Mouse (Mus musculus) 416B (cell line): ENCODE results near the gene Rab8b.
"Not testable (repeated sequence)": the region's sequence is repeated elsewhere in the genome, so short reads cannot be mapped to it uniquely, and the experiment has no call there.

Source experiments
- DNase-seq: peaks from one replicate; pipeline ENCODE4 v3.0.0; 2011; ENCODE audit warnings: low read depth

The Rab8b gene

GRCm38 (mm10) chr9:66917216-66917891 lies 2.1 kb downstream of the Rab8b start:
- no peak for DNase-seq

GRCm38 (mm10) chr9:66915869-66916785 lies 3.4 kb downstream of the Rab8b start:
- peak; percentile 57 for DNase-seq

DNA sequence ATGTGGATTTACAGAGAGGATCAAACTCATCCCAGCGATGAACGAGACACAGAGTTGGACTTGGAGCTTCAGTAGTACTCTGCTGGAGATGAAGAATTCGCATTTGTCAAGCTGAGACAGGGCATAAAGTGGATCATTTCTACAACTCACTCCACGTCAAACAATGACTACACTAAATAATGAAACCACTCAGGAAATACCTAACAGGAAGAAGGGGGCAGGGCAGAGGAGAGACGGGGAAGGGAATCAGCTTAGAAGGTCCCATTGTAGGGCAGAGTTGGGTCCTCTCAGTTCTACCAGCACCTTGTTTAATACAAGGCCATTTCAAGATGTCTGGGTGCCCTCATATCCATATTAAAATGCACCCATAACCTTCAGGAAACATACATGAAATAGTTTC lies 4.1 kb downstream of the Rab8b start:
- DNase-seq: peak; percentile 83

- DNase-seq: no peak
These were observed 4.9 kb downstream of the Rab8b start for GRCm38 (mm10) chr9:66914540-66914939.

GRCm38 (mm10) chr9:66913254-66913934 lies 6.1 kb downstream of the Rab8b start:
- DNase-seq: not testable (repeated sequence)

DNA sequence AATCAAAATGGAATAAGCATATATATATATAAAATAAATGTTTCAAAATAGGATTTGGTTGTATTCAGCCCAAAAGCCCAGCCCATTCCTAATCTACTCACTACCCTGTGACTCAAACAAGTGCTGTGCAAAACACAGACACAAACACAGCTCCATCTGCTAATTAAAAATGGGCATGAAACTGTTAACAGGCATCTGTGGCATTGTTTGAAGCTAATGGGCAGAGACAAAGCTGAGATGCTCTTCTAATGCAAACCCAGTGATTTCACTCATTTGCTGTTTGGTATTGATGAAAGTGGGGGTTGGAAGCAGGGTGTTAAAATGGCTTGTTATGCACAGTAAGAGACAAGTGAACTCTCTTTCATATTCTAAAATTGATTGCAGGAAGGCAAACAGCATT lies 7.2 kb downstream of the Rab8b start:
- DNase-seq: no peak

GRCm38 (mm10) chr9:66910677-66911076 lies 8.8 kb downstream of the Rab8b start:
- no peak for DNase-seq

GRCm38 (mm10) chr9:66909922-66910321 lies 9.6 kb downstream of the Rab8b start:
- DNase-seq: no peak

GRCm38 (mm10) chr9:66907746-66908397 lies 11.6 kb downstream of the Rab8b start:
- peak; percentile 74 for DNase-seq

DNA sequence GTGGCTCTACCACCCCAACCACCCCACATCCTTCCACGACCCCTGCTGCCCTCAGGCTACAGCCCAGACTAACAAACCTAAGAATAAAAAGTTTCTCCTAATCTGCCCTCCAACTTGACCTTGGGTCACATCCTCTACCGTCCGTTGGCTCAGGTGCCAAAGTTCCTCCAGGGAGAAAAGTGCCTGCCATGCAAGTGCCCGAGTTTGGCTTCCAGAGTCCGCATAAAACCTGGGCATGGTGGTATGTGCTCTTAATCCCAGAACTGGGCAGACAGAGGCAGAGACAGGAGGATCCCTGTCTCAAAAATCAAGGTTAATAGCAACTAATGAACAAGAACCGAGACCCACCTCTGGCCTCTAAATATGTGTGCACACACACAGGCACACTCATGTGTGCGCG lies 12.4 kb downstream of the Rab8b start:
- DNase-seq: no peak

DNA sequence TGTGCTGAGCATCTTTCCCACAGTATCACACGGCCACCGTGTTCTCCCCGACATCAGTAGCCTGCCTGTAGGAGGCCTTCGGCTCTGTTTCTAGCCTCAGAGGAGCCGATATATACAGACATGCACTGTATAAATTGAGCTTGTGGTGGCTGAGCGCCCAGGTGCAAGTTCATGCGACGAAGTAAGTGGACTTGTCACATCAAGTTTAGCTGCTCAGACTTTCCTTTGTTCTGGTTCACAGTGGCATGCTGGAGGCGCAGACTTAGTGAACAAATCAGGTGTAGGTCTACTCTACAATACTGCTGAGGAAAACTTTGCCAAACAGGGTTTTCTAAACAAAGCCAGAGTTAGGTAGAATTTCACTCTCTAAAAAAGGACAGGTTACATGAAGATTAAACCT lies 13.5 kb downstream of the Rab8b start:
- DNase-seq: no peak

DNA sequence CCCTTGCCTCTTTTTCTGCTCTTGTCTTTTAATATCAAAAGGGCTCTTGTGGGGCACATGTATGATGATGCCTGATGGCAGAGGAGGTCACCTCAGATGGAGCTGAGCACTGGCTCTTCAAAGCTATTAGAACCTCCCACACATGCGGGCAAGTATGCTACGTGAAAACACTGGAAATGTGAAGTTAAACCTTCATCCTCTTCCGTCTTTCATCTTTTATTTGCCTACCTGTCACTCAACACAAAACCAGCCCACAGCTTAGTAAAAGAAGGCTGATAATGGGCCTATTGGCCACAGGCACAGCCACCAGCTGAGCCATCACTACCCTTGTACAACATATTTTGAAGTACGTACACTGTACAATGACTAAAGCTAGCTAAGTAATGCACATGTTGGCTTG lies 20.0 kb downstream of the Rab8b start:
- no peak for DNase-seq

DNA sequence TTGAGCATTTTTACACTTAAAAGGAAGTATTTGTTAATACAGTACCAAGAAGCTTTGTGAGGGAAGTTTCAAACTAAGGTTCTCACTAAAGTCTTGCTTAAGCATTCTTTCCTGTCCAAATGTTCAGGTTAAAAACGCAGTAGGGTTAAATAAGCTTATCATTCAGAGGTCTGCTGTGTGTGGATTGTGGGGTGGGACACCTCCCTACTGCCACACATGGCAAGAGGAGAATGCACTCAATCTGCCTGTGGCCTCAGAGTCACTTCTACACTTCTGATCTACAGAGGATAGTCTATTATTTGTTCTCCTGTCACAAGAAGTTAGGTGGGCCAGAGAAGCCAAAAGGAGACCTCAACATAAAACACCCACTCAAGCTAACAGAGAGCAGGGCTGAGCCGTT lies 20.4 kb downstream of the Rab8b start:
- DNase-seq: no peak

GRCm38 (mm10) chr9:66897851-66898250 lies 21.6 kb downstream of the Rab8b start:
- no peak for DNase-seq

- no peak for DNase-seq
These were observed 22.5 kb downstream of the Rab8b start for GRCm38 (mm10) chr9:66896951-66897350.

DNA sequence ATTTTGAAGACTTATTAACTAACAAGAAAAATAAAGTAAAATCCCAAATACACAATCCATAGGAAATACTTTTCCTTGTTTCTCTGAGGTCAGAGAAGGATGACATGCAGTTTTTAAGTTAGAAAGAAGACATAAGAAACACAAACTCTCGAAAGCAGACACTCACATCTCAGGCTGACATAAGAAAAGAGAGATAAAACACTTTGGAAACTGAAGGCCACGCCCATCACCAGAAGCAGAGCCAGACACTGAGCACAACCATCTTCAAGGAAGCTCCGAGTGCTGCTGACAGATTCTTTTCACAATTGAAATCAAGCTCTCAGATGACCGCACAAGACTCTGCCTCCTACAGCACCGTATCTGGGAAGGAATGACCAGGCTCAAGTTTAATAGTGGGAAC lies 23.5 kb downstream of the Rab8b start:
- no peak for DNase-seq

DNA sequence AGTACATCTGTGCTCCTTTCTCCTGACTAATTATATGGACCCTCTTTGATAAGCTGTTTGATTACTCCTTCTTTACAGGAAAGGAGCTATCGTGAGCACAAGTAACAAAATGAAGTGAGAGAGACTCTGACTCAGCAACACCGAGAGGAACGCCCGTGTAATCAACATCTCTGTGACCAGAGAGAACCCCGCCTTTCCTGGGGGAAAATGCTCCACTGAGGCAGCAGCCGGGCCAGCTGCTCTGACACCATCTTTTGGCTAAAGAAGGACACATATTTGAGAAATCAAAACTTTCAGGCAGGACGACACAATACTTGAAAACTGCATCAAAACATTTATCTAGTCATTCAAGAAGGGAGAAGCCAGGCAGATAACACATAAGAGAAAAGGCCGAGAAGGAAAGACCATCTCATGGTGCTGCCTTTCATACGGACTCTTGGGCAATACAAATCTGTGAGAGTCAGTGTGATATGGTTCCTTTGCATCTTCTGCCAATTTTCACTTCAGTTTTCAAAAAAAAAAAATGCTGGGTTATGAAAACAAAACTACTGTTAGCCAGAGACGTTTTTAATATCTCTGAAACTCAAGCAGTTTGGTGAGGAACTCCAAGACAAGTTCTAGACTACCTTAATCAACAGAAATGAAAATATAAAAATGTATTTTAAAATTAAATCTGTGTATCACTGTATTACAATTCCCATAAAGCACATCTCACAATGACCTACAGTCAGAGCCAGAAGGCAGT lies 24.3 kb downstream of the Rab8b start:
- DNase-seq: no peak

GRCm38 (mm10) chr9:66894421-66894820 lies 25.1 kb downstream of the Rab8b start:
- DNase-seq: no peak

GRCm38 (mm10) chr9:66892456-66892855 lies 27.0 kb downstream of the Rab8b start:
- not testable (repeated sequence) for DNase-seq

GRCm38 (mm10) chr9:66887960-66888610 lies 31.4 kb downstream of the Rab8b start:
- peak; percentile 68 for DNase-seq

DNA sequence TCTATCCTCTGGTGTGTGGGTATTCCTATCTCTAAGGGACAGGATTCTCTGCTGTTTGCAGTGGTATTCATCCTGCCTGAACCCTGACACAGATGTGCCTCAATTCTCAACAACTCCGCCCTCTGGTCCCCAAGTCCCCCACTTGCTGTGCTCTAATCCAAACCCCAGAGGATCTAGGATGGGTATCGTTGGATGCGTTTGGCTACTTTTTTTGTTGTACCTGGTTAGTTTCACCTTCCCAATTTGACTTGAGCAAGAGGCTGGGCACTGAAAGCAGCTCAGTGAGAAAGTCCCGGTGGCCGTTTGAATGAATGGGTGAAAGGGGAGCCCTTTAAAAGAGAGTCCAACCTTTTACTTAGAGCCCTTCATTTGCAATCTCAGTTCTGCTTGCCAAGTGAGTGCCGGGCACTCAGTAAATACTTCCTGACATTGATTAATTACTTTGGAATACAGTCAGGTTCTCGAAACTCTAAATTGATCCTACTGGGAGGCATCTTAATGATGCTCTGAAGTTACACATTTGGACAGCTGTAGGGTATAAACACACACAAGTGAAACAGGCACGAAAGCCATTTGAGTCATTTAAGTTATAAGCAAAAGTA lies 32.1 kb downstream of the Rab8b start:
- DNase-seq: no peak
